Mouse (Mus musculus) midbrain, embryonic 14.5 days (tissue): ENCODE results near the gene Etv6. TPM values are rescaled to one million over a fixed set of nuclear protein-coding genes. Genes with fewer than 3 reads are reported as not detected.

Experiments
- ATAC-seq: fragments of 200-750 bp; cut with Nextera tagmentation; 2 replicates; pipeline ENCODE4 v1.8.0; 2017; ENCODE audit warnings: moderate number of reproducible peaks, moderate library complexity; ENCODE audit not compliant: low FRiP score, low TSS enrichment
- DNase-seq: peaks from one replicate; pipeline ENCODE4 v3.0.0-alpha.2; 2015
- H3K27ac ChIP-seq: fragments of 300-500 bp; sonication (generic); replicated peaks from 2 replicates; pipeline ENCODE4 v1.5.1; 2014; ENCODE audit warnings: mild to moderate bottlenecking, low read depth, low read length, moderate library complexity
- H3K27me3 ChIP-seq: fragments of 300-500 bp; sonication (generic); 2 replicates; pipeline ENCODE4 v1.6.1; 2014; ENCODE audit warnings: low read length, control low read depth, mixed read lengths; ENCODE audit not compliant: control insufficient read depth, insufficient read depth
- H3K36me3 ChIP-seq: fragments of 300-500 bp; sonication (generic); 2 replicates; pipeline ENCODE4 v1.6.1; 2014; ENCODE audit warnings: low read length, control low read depth; ENCODE audit not compliant: control insufficient read depth, insufficient read depth
- H3K4me1 ChIP-seq: fragments of 300-500 bp; sonication (generic); 2 replicates; pipeline ENCODE4 v1.6.1; 2014; ENCODE audit warnings: mild to moderate bottlenecking, antibody characterized with exemption, low read length, control low read depth; ENCODE audit not compliant: control insufficient read depth, insufficient read depth
- H3K4me2 ChIP-seq: fragments of 300-500 bp; sonication (generic); 2 replicates; pipeline ENCODE4 v1.6.1; 2014; ENCODE audit warnings: mild to moderate bottlenecking, low read length, moderate library complexity
- H3K4me3 ChIP-seq: fragments of 300-500 bp; sonication (generic); replicated peaks from 2 replicates; pipeline ENCODE4 v1.5.1; 2014; ENCODE audit warnings: low read depth, low read length
- H3K9ac ChIP-seq: fragments of 300-500 bp; sonication (generic); replicated peaks from 2 replicates; pipeline ENCODE4 v1.6.1; 2014; ENCODE audit warnings: mild to moderate bottlenecking, low read length, moderate library complexity
- H3K9me3 ChIP-seq: fragments of 300-500 bp; sonication (generic); 2 replicates; pipeline ENCODE4 v1.6.1; 2016; ENCODE audit warnings: low read length, control low read depth, mixed read lengths; ENCODE audit not compliant: control insufficient read depth
- WGBS: fragments of 180-500 bp; shearing (Covaris S2); extraction: QIAGEN DNeasy Blood & Tissue Kit; methylation state at CpG from one replicate; pipeline ENCODE4 v1.1.7; 2014; 5-methylcytosine and 5-hydroxymethylcytosine counted together
- polyA plus RNA-seq: library from polyadenylated mRNA; unstranded; fragments of >200 nt; fragmentation: Nextera tagmentation; extraction: Ambion mirVana; gene quantifications from 2 replicates; pipeline ENCODE4 v1.2.1, GENCODE M21; 2014

The Etv6 gene
- polyA plus RNA-seq, 1 experiment from 2014 or later: 7.9 TPM

DNA sequence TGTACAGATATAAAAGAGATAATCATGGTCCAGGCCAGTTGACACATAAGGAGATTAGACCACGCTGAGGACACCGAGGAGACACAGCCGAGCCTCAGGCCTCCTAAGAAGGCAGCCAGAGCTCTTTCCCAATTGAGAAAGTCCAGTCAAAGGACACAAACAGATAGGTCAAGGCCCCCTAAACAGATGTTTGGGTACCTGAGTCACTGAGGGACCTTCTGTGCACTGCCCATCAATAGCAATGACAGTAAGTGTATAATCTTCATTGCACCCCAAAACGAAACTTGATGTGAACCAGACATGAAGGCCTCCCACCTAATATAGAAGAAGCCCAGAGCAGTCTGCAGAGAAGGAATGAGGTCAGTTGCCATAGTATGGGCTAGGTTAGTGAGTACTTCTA lies 226.9 kb downstream of the Etv6 start:
- no peak overlapping the region for H3K9ac ChIP-seq
- H3K36me3 ChIP-seq: peaks cover 22% of the 10 kb centered on the region
- 91% methylated on average over 4 of the region's 4 CpGs for WGBS
- no peak overlapping the region for H3K4me2 ChIP-seq
- H3K9me3 ChIP-seq: no peaks in the 10 kb centered on the region; the same call in 1 of the 2 replicates
- ATAC-seq: no peak
- no peak overlapping the region for H3K4me3 ChIP-seq
- H3K27me3 ChIP-seq: no peaks in the 10 kb centered on the region
- DNase-seq: no peak
- no peaks in the 10 kb centered on the region for H3K4me1 ChIP-seq
- H3K27ac ChIP-seq: no peak overlapping the region

DNA sequence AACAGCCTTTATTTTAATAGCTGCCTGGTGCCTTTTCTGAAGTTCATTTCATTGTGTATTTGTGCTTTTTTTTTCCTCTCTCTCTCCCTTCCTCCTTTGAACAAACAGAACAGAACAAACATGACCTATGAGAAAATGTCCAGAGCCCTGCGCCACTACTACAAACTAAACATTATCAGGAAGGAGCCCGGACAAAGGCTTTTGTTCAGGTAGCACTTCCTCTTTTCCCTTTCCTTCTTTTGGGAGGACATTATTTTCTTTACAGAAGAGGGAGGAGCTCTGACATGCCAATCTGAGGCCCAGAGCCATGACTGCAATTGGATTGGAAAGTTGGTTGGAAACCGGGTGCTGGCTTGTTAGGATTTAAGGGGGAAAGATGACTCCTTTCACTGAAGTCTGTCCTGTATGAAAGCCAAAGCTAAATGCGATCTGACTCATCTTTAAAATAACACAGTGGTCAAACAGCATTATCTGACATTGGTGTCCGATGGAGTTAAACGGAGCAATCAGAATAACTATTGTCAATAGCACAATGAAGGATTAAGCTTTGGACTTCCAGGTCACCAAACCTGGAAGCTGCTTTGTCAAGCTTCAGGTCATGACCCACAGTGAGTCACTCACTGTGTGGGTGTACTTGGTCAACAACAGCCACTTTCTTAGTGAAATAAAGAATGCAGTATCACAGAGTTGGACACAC lies 227.6 kb downstream of the Etv6 start:
- H3K27me3 ChIP-seq: no peaks in the 10 kb centered on the region
- ATAC-seq (no peak), DNase-seq (no peak)
- 59% methylated on average over 6 of the region's 6 CpGs for WGBS
- no peaks in the 10 kb centered on the region; the same call in 1 of the 2 replicates for H3K9me3 ChIP-seq
- H3K4me2 ChIP-seq: no peak overlapping the region
- H3K27ac ChIP-seq: no peak overlapping the region
- H3K4me1 ChIP-seq: no peaks in the 10 kb centered on the region
- no peak overlapping the region for H3K9ac ChIP-seq
- peaks cover 22% of the 10 kb centered on the region for H3K36me3 ChIP-seq
- no peak overlapping the region for H3K4me3 ChIP-seq

- no peak overlapping the region for H3K27ac ChIP-seq
- H3K27me3 ChIP-seq: no peaks in the 10 kb centered on the region
- no peak for ATAC-seq
- no peaks in the 10 kb centered on the region for H3K4me1 ChIP-seq
- H3K36me3 ChIP-seq: no peaks in the 10 kb centered on the region
- no peaks in the 10 kb centered on the region for H3K9me3 ChIP-seq
- 97% methylated on average over 2 of the region's 2 CpGs for WGBS
- no peak overlapping the region for H3K9ac ChIP-seq
- no peak overlapping the region for H3K4me2 ChIP-seq
- no peak for DNase-seq
- H3K4me3 ChIP-seq: no peak overlapping the region
These were observed 238.4 kb downstream of the Etv6 start for GRCm38 (mm10) chr6:134273884-134274283.

GRCm38 (mm10) chr6:134276954-134277353 lies 241.5 kb downstream of the Etv6 start:
- DNase-seq (no peak), ATAC-seq (no peak)
- no peaks in the 10 kb centered on the region for H3K4me1 ChIP-seq
- no peaks in the 10 kb centered on the region for H3K27me3 ChIP-seq
- no peaks in the 10 kb centered on the region for H3K36me3 ChIP-seq
- H3K4me3 ChIP-seq: no peak overlapping the region
- no peak overlapping the region for H3K4me2 ChIP-seq
- 77% methylated on average over 2 of the region's 2 CpGs for WGBS
- H3K9ac ChIP-seq: no peak overlapping the region
- no peak overlapping the region for H3K27ac ChIP-seq
- no peaks in the 10 kb centered on the region for H3K9me3 ChIP-seq

GRCm38 (mm10) chr6:134282095-134282494 lies 246.6 kb downstream of the Etv6 start:
- H3K9me3 ChIP-seq: no peaks in the 10 kb centered on the region
- ATAC-seq (no peak), DNase-seq (no peak)
- H3K4me3 ChIP-seq: no peak overlapping the region
- H3K4me1 ChIP-seq: no peaks in the 10 kb centered on the region
- no peak overlapping the region for H3K9ac ChIP-seq
- 73% methylated on average over 3 of the region's 3 CpGs for WGBS
- no peaks in the 10 kb centered on the region for H3K27me3 ChIP-seq
- H3K27ac ChIP-seq: no peak overlapping the region
- no peak overlapping the region for H3K4me2 ChIP-seq
- H3K36me3 ChIP-seq: no peaks in the 10 kb centered on the region

DNA sequence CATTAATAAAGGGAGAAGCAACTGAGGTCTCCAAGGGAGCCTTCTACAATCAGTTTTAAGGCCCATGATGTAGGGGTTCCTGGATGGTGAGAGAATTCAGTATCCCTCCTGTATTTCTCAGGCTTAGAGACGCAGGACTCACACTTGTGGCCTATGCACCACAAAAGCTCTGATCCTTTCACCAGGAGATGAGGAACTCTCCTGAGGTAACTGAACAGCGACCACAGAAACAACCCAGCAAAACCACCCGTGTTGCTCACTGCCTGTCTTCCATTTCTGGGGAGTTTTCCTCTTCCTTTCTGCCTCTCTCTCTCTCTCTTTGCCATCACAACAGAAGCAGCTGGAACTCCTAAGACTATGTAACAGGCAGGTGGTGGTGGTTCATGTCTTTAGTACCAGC lies 256.3 kb downstream of the Etv6 start:
- WGBS: 82% methylated on average over 3 of the region's 3 CpGs
- ATAC-seq (no peak), DNase-seq (no peak)
- Histone ChIP-seq H3K36me3 (no peaks in the 10 kb centered on the region), H3K27ac (no peak overlapping the region), H3K9ac (no peak overlapping the region), H3K9me3 (no peaks in the 10 kb centered on the region), H3K4me1 (no peaks in the 10 kb centered on the region), H3K4me3 (no peak overlapping the region), H3K27me3 (no peaks in the 10 kb centered on the region), H3K4me2 (no peak overlapping the region)

DNA sequence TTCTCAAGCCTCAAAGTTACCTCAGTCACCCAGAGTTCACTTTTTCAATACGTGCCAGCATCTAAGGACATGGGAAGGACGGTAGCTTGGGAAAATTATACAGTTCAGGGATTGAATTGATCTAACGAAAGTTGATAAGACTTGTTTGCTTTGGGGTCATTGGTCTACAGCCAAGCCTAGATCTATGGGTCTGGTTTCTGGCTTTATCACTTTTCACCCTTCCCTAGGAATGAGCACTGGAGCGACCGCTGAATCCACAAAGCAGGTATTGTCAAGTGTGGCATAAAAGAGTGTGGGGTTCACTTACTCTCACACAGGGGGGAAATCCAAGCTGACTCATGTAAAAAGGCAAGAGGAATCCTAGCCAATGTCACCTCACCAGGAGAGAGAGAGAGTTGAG lies 256.9 kb downstream of the Etv6 start:
- Histone ChIP-seq H3K27ac (no peak overlapping the region), H3K4me3 (no peak overlapping the region), H3K36me3 (no peaks in the 10 kb centered on the region), H3K4me1 (no peaks in the 10 kb centered on the region), H3K9me3 (no peaks in the 10 kb centered on the region), H3K9ac (no peak overlapping the region), H3K4me2 (no peak overlapping the region), H3K27me3 (no peaks in the 10 kb centered on the region)
- ATAC-seq (no peak), DNase-seq (no peak)
- 89% methylated on average over 5 of the region's 5 CpGs for WGBS

DNA sequence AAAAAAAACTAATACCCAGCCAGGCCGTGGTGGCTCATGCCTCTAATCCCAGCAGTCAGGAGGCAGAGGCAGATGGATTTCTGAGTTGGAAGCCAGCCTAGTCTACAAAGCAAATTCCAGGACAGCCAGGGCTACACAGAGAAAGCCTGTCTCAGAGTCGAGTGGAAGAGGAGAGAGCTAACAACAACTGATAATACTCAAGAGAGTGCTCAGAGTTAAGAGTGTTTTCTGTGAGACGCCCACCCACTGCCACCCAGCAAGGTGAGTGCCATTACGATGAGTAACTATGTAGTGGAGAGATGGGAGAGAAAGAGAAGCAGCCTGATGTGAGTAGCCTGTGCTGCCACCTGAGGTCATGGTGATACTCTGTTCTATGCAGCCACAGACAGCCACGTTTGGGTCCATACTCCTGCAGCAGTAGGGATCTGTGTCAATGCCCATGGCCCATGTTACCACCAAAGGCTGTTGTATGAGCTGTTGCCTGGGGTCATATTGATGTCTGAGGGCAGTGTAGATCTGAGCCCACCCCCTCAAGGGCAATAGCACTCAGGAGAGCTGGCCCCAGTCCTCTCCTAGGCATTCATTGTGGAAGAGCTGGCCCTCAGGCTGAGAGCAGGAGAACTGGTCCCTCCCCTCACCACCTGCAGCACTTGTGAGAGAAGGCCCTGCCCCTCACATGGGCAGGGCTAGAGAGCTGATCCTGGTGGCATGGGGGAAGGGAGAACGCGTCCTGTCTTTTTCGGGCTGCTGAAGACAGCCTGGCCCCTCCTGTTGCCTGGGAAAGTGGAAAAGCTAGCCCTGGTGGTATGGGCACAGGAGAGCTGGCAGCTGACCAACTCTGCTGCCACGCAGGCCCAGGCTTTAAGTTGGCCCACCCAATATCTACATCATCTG lies 258.4 kb downstream of the Etv6 start:
- ATAC-seq (no peak), DNase-seq (no peak)
- H3K27ac ChIP-seq: no peak overlapping the region
- no peaks in the 10 kb centered on the region for H3K9me3 ChIP-seq
- no peaks in the 10 kb centered on the region for H3K36me3 ChIP-seq
- no peaks in the 10 kb centered on the region for H3K4me1 ChIP-seq
- H3K4me3 ChIP-seq: no peak overlapping the region
- H3K27me3 ChIP-seq: no peaks in the 10 kb centered on the region
- 52% methylated on average over 9 of the region's 9 CpGs for WGBS
- H3K4me2 ChIP-seq: no peak overlapping the region
- H3K9ac ChIP-seq: no peak overlapping the region
